Mouse (Mus musculus) megakaryocyte-erythroid progenitor cell, adult 5-6 weeks (primary cell): ENCODE results near the gene Cyp4f16. TPM values are rescaled to one million over a fixed set of nuclear protein-coding genes. Genes with fewer than 3 reads are reported as not detected.
"Not testable (repeated sequence)": the region's sequence is repeated elsewhere in the genome, so short reads cannot be mapped to it uniquely, and the experiment has no call there.

Experiments
- ATAC-seq: replicated peaks from 2 replicates; pipeline ENCODE4 v1.8.0; 2016; ENCODE audit warnings: mild to moderate bottlenecking, inconsistent platforms; ENCODE audit not compliant: severe bottlenecking, poor library complexity, low FRiP score, low TSS enrichment
- total RNA-seq, 2 experiments: library from RNA; stranded (forward) in 1 of 2; stranded (reverse) in 1 of 2; fragments of 200-1000, 215-1000 nt in 1 of 2; fragments of >200 nt in 1 of 2; fragmentation: Nextera tagmentation in 1 of 2; gene quantifications; 2 replicates each; pipeline ENCODE4 v1.2.3; 2014 to 2017

The Cyp4f16 gene
- total RNA-seq (2014; fragmentation: Nextera tagmentation), result 6.2 and 9.2 TPM in 2 replicates
- total RNA-seq (2017), result 3.4 and 10.3 TPM in 2 replicates

DNA sequence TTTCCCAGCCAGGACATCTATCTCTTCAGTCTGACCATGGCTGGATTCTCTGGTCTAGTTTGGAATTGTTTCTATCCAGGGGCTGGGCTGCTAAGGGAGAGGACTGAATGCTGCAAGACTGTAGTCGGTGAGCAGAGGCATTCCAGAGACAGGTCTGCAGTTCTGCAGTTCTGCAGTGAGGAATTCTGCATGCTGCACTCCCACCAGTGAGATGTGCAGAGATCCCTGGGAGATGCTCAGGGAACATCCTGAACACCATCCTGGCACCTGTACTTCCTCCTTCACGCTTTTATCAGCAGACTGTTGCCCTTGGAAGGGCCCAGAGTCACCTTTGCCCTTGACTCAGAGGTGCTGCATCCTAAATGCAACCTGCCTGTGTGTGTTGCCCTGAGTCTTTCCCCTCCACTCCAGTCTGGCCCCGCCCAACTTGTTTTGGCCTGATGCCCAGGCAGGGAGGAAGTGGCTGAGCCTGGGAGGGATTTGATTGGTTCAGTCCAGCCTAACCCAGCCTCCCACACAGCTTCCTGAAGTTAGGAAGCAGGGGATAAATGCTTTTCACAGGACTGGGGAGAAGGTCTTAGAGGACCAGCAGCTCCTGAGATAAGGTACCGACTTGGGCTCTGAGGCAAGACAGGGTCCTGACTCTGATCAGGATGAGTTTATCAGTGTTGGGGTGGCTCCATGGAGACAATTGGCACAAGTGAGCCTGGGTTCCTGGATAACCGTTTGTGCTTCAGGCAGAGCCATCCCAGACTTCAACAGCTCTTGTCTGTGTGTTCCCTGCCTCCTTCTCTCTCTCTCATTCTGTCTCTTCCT is at the start of gene Cyp4f16:
TSS of gene Cyp4f16 (plus strand) at position 508 of the 816 bp plus-strand sequence.
- peak; percentile 86 for ATAC-seq

GRCm38 (mm10) chr17:32492349-32492980 is 43.9 kb upstream of the Cyp4f16 start:
- ATAC-seq, result peak; percentile 73

GRCm38 (mm10) chr17:32494601-32495000 is 41.8 kb upstream of the Cyp4f16 start:
- peak; percentile 83 for ATAC-seq

- not testable (repeated sequence) for ATAC-seq
Measured at GRCm38 (mm10) chr17:32500511-32500910, 35.8 kb upstream of the Cyp4f16 start.

DNA sequence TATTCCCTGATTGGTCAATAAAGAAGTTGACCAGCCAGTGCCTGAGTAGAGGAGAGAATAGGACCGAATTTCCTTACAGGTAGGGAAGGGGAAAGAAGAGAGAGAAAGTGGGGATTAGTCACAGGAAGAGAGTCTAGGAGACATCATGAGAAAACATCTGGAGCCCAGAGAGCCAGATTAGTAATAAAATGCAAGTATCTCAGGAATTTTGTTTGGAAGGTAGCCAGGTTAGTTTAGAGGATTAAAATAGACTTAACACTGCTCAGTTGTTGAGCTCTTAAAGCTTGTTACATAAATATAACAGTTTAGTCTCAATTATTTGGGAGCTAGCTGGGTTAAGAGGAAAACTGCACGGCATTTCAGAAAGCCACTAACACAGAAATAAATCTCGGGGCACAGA is 35.3 kb upstream of the Cyp4f16 start:
- ATAC-seq, result no peak

DNA sequence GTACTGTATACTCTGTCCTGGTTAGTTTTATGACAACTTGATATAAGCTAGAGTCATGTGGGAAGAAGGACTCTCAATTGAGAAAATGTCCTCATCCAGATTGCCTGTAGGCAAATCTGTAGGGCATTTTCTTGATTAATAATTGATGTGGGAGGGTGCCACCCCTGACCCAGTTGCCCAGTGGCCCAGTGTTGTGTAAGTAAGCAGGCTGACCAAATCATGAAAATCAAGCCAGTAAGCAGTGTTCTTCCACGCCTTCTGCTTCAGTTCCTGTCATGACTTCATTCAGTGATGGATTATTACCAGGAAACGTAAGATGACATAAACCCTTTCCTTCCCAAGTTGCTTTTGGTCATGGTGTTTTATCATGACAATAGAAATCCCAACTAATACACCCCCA is 33.2 kb upstream of the Cyp4f16 start:
- ATAC-seq, result no peak

- peak; percentile 31 for ATAC-seq
Measured at GRCm38 (mm10) chr17:32505851-32506728, 30.3 kb upstream of the Cyp4f16 start, which contains the start of gene Cyp4f17. Gene Cyp4f17, plus strand, starts transcription at chr17:32506050.

DNA sequence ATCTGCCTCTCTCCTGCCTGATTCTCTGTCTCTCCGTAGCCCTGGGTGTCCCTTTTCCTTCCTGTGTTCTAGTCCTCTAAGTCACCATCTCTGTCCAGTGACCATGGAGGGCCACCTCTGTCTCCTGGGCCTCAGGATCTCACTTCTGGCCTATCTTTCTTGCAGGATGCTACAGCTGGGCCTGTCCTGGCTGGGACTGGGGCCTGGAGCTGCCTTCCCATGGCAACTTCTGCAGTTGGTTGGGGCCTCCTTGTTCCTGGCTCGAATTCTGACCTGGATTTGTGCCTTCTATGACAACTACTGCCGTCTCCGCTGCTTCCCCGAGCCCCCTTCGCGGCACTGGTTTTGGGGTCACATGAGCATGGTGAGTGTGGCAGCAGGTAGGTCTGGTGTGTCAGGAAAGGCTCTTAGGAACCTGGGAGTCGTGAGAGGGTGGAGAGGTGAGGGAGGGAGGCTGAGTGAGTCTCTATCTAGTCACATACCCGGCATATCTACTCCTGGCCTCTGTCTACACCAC is 29.6 kb upstream of the Cyp4f16 start:
- ATAC-seq, result peak; percentile 40

GRCm38 (mm10) chr17:32516126-32516525 is 20.2 kb upstream of the Cyp4f16 start:
- no peak for ATAC-seq

DNA sequence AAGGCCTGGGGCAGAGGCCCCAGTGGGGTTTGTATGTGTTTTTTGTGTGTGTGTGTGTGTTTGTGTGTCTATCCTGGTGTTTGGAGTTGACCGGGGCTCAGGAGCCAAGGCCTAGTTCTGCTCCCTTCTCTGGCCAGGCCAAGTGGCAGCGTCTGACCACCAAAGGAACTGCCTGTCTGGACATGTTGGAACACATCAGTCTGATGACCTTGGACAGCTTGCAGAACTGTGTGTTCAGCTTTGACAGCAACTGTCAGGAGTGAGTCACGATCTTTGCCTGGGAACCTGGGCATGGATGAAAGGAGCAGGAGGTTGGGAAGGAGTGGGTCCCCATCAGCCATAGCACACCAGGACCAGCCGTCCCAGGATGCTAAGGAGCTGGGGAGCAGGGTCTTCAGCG is 14.4 kb upstream of the Cyp4f16 start:
- ATAC-seq, result no peak

- no peak for ATAC-seq
Measured at GRCm38 (mm10) chr17:32522386-32522785, 14.0 kb upstream of the Cyp4f16 start.

DNA sequence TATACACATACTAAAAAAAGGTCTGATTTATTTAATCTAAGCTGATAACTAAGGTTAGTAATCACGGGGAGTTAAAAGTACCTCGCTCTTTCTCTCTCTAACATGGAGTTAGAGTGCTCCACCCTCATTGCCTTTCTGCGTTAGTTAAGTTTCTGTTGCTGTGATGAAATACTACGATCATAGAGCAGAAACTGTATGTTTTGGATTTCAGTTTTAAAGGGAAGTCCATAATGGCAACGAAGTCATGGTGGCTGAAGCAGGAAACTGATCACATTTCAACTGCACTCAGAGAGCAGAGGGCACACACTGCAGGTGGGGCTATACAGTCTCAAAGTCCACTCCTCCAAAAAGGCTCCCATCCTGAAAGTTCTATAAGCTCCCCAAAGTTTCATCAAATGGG is 13.5 kb upstream of the Cyp4f16 start:
- no peak for ATAC-seq

- peak; percentile 60 for ATAC-seq
Measured at GRCm38 (mm10) chr17:32523895-32524294, 12.5 kb upstream of the Cyp4f16 start.

GRCm38 (mm10) chr17:32526341-32526740 is 10.0 kb upstream of the Cyp4f16 start:
- ATAC-seq, result not testable (repeated sequence)

DNA sequence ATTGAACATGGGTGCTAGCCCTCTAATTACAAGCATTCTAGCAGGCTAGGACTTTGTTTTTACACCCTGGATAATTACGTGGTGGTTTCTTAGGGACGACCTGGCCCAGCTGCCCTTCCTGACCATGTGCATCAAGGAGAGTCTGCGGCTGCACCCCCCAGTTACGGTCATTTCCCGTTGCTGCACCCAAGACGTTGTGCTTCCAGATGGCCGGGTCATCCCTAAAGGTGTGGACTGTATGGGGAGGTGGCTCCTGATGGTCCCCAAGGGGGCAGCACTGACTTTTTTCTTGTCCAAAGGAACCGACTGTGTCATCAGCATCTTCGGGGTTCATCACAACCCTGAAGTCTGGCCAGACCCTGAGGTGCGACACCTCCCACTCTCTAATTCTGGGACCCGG is 8.6 kb upstream of the Cyp4f16 start:
- ATAC-seq, result no peak

DNA sequence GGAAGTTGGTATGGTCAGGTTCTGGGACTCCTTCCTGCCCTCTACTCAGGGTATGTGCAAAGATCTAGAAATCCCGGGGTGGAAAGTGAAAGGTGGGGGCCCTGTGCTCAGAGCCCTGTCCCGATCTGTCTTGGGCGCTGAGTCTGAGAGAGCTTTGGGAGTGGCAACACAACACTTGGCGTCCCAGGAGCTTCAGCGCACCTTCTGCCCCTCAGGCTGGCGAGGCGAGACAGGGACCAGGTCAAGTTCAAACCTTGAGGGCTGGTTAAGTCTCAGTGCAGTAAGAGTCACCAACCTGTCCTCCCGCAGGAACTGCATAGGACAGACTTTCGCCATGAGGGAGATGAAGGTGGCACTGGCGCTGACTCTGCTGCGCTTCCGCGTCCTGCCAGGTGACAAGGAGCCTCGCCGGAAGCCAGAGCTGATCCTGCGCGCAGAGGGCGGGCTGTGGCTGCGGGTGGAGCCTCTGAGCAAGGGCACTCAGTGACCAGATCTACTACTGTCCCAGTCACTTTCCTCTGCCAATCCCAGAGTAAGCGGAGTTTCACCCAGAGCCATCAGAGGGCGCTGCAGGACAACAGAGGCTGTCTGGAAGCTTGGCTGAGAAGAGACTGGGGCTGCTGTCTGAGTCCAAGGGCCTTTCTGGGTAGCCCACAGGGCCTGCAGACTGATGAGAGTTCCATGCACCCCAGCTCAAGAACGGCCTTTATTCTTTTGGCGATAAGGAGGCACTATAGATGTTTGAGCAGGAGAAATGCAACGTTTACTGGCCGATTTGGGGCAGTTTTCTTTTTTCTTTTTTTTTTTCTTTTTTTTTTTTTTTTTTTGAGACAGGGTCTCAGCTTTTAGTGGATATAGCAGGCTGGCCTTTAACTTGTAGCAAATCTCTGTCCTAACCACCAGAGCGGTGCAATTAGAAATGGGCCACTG is 7.7 kb upstream of the Cyp4f16 start:
- peak; percentile 96 for ATAC-seq

GRCm38 (mm10) chr17:32532356-32532755 is 4.0 kb upstream of the Cyp4f16 start:
- not testable (repeated sequence) for ATAC-seq

GRCm38 (mm10) chr17:32534068-32534467 is 2.3 kb upstream of the Cyp4f16 start:
- ATAC-seq, result no peak

GRCm38 (mm10) chr17:32536867-32537250 is 501 bp downstream of the Cyp4f16 start:
- no peak for ATAC-seq
